ENCODE assay signal across 17 mouse cellular contexts in the genomic region with DNA sequence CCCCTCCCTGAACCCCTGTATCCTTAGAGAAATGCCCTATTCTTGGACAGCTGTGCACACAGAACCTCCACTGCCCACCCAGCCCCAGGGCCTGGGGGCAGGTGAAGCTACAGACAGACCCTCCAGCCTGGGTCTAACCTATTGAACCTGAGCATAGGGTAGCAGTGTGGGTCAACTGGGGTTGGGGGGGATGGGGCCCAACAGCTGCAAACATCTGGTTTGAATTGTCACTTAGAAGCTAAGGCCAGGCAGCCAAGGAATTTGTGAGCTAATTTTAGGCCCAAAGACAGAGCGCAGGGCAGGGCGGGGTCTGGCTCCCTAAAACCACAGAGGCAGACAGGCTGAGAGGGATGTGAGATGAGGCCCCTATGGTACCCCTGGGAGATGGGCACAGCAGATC. TPM values are rescaled to one million over a fixed set of nuclear protein-coding genes. Genes with fewer than 3 reads are reported as not detected.
A peak's percentile ranks its signal among the peaks of the same experiment; 100 is the strongest.
DNase-seq lines count a peak whose midpoint lies in the region; ATAC-seq and TF ChIP-seq lines count a peak whose summit lies in the region.
"Had no signal": no experiment of that assay in that cellular context is flagged by ENCODE, and none has a peak within 500 bp of the region (broad histone marks: within the 10 kb centered on the region; RNA-seq: fewer than 3 reads in every experiment).

No protein-coding gene starts in this region.

- no peaks in the 10 kb centered on the region for H3K27me3 ChIP-seq in embryonic facial prominence, embryonic 10.5 days (replicated peaks; ENCODE audit: low read depth, poor library complexity, severe bottlenecking)
- H3K27me3 ChIP-seq in limb, embryonic 14.5 days (ENCODE audit: control insufficient read depth, insufficient read depth, low read length), result no peaks in the 10 kb centered on the region

- H3K9me3 ChIP-seq in embryonic facial prominence, embryonic 10.5 days, result peaks cover 2% of the 10 kb centered on the region; the same call in 1 of the 2 replicates
- H3K9me3 ChIP-seq in limb, embryonic 14.5 days (ENCODE audit: control insufficient read depth, low read length), result peaks cover 9% of the 10 kb centered on the region

- ATAC-seq in limb, embryonic 14.5 days (ENCODE audit: low FRiP score, low read depth), result peak; percentile 39
- ATAC-seq: CD4-positive, CD25-positive, alpha-beta regulatory T cell, adult 4 months; inflammation-experienced regulatory T-cells, adult 6 months had no signal

- H3K9ac ChIP-seq in limb, embryonic 14.5 days (ENCODE audit: low read depth, low read length, severe bottlenecking), result no peak overlapping the region

- 46% methylated on average over 2 of the region's 2 CpGs for WGBS in embryonic facial prominence, embryonic 10.5 days
- 27% methylated on average over 2 of the region's 2 CpGs for WGBS in limb, embryonic 14.5 days

- H3K4me1 ChIP-seq in embryonic facial prominence, embryonic 10.5 days, result peaks cover 47% of the 10 kb centered on the region
- H3K4me1 ChIP-seq in limb, embryonic 14.5 days (ENCODE audit: control insufficient read depth, insufficient read depth, low read length), result peaks cover 30% of the 10 kb centered on the region

- no peaks in the 10 kb centered on the region for H3K36me3 ChIP-seq in embryonic facial prominence, embryonic 10.5 days (replicated peaks)
- no peaks in the 10 kb centered on the region for H3K36me3 ChIP-seq in limb, embryonic 14.5 days (ENCODE audit: control insufficient read depth, insufficient read depth, low read length)

- peak overlapping the region; percentile 33; the same call in 1 of the 2 replicates for H3K4me3 ChIP-seq in embryonic facial prominence, embryonic 10.5 days
- H3K4me3 ChIP-seq in limb, embryonic 14.5 days (replicated peaks; ENCODE audit: low read length), result no peak overlapping the region
- H3K4me3 ChIP-seq: erythroblast, embryonic 14.5 days; left cerebral cortex, adult 2 months had no signal

- intact Hi-C loops in heart, postnatal 10 days (cut with DNase I), result no loop called here

- H3K27ac ChIP-seq in embryonic facial prominence, embryonic 10.5 days (replicated peaks), result peak overlapping the region; percentile 84
- H3K27ac ChIP-seq in limb, embryonic 14.5 days (replicated peaks; ENCODE audit: low read depth, low read length), result 0 out of 2 replicates have a peak overlapping the region, but pooled peaks have one; percentile 13
- H3K27ac ChIP-seq: left cerebral cortex, adult 2 months had no signal

- peak; percentile 49 to 55 for DNase-seq in heart, postnatal 10 days
- DNase-seq in heart, adult 11 months, result no peak
- peak; percentile 81 for DNase-seq in 3T3-L1 (ENCODE audit: low read depth, low spot score)
- DNase-seq in embryonic facial prominence, embryonic 10.5 days (ENCODE audit: low spot score), result peak; percentile 80
- peak; percentile 73 for DNase-seq in limb, embryonic 14.5 days (ENCODE audit: low spot score)
- DNase-seq in layer of hippocampus, adult 18-20 months (ENCODE audit: low spot score in 2 of 2), result no peak
- no peak for DNase-seq in urinary bladder, postnatal 4 days (ENCODE audit: low spot score in 2 of 2)
- no peak for DNase-seq in adrenal gland, postnatal 4 days (ENCODE audit: low spot score in 2 of 2)
- DNase-seq: adrenal gland, postnatal 25 days; cerebellum, adult 11-12 months; gastrocnemius, postnatal 10 days; spleen, adult 18-20 months; thymus, postnatal 4 days had no signal

- H3K4me2 ChIP-seq in limb, embryonic 14.5 days (replicated peaks; ENCODE audit: low read depth, low read length, severe bottlenecking), result peak overlapping the region; percentile 8; the same call in 1 of the 2 replicates

- no peak for TF ChIP-seq POLR2A in limb, embryonic 14.5 days (IDR thresholded peaks at IDR 0.05; ENCODE audit: borderline replicate concordance, extremely low read depth, insufficient read depth, insufficient read length)

RNA-seq across cellular contexts. Expression of gene Tmem119, which starts 7.9 kb away (rescaled TPM):
- 10 to 100 TPM; 14.6 to 18.5 TPM for total RNA-seq in heart, postnatal 10 days (2021)
- polyA plus RNA-seq in embryonic facial prominence, embryonic 10.5 days (2016; fragmentation: Nextera tagmentation; extraction: Ambion mirVana), result 72.7 and 83.3 TPM in 2 replicates
- polyA plus RNA-seq in limb, embryonic 14.5 days (2012; rRNA removed), result 86.0 and 118 TPM in 2 replicates
- 107 and 117 TPM in 2 replicates for polyA plus RNA-seq in limb, embryonic 14.5 days (2014; fragmentation: Nextera tagmentation; extraction: Ambion mirVana)
- 10 to 100 TPM; 25.9 to 29.0 TPM for total RNA-seq in layer of hippocampus, adult 18-20 months (2021)
- 10 to 100 TPM; 24.5 to 25.2 TPM for total RNA-seq in adrenal gland, postnatal 4 days (2021)
- polyA plus RNA-seq: CD4-positive, CD25-positive, alpha-beta regulatory T cell, adult 4 months; inflammation-experienced regulatory T-cells, adult 6 months had no signal

RNA-seq across cellular contexts. Expression of gene Selplg, which starts 24.3 kb away (rescaled TPM):
- 1 to 10 TPM; 2.0 to 2.1 TPM for total RNA-seq in heart, postnatal 10 days (2021)
- 0.58 and 0.83 TPM in 2 replicates for polyA plus RNA-seq in embryonic facial prominence, embryonic 10.5 days (2016; fragmentation: Nextera tagmentation; extraction: Ambion mirVana)
- polyA plus RNA-seq in limb, embryonic 14.5 days (2012; rRNA removed), result 4.0 and 4.6 TPM in 2 replicates
- polyA plus RNA-seq in limb, embryonic 14.5 days (2014; fragmentation: Nextera tagmentation; extraction: Ambion mirVana), result 4.9 and 5.4 TPM in 2 replicates
- total RNA-seq in layer of hippocampus, adult 18-20 months (2021), result 10 to 100 TPM; 34.7 to 38.4 TPM
- 1 to 10 TPM; 3.2 to 4.3 TPM for total RNA-seq in adrenal gland, postnatal 4 days (2021)

RNA-seq across cellular contexts. Expression of gene Iscu, which starts 35.6 kb away (rescaled TPM):
- total RNA-seq in heart, postnatal 10 days (2021), result 100 to 1,000 TPM; 122 to 123 TPM
- 99.7 and 103 TPM in 2 replicates for polyA plus RNA-seq in embryonic facial prominence, embryonic 10.5 days (2016; fragmentation: Nextera tagmentation; extraction: Ambion mirVana)
- 80.8 and 85.4 TPM in 2 replicates for polyA plus RNA-seq in limb, embryonic 14.5 days (2012; rRNA removed)
- polyA plus RNA-seq in limb, embryonic 14.5 days (2014; fragmentation: Nextera tagmentation; extraction: Ambion mirVana), result 102 and 106 TPM in 2 replicates
- total RNA-seq in layer of hippocampus, adult 18-20 months (2021), result 100 to 1,000 TPM; 128 to 132 TPM
- total RNA-seq in adrenal gland, postnatal 4 days (2021), result 100 to 1,000 TPM; 417 to 454 TPM

RNA-seq across cellular contexts. Expression of gene Sart3, which starts 35.9 kb away (rescaled TPM):
- 10 to 100 TPM; 19.6 to 20.5 TPM for total RNA-seq in heart, postnatal 10 days (2021)
- polyA plus RNA-seq in embryonic facial prominence, embryonic 10.5 days (2016; fragmentation: Nextera tagmentation; extraction: Ambion mirVana), result 79.0 and 80.9 TPM in 2 replicates
- 56.8 and 57.3 TPM in 2 replicates for polyA plus RNA-seq in limb, embryonic 14.5 days (2012; rRNA removed)
- 41.7 and 45.8 TPM in 2 replicates for polyA plus RNA-seq in limb, embryonic 14.5 days (2014; fragmentation: Nextera tagmentation; extraction: Ambion mirVana)
- 10 to 100 TPM; 48.3 to 49.3 TPM for total RNA-seq in layer of hippocampus, adult 18-20 months (2021)
- total RNA-seq in adrenal gland, postnatal 4 days (2021), result 10 to 100 TPM; 48.2 to 53.9 TPM

Comparison
In these comparisons a context has a peak if more than half of its experiments do, and no peak if none do; other contexts are left out.
1. DNase-seq: peak in heart, postnatal 10 days (2 of 2), 3T3-L1 (single experiment), embryonic facial prominence, embryonic 10.5 days (single experiment) and limb, embryonic 14.5 days (single experiment); none in heart, adult 11 months (single experiment), layer of hippocampus, adult 18-20 months (0 of 2), urinary bladder, postnatal 4 days (0 of 2) and adrenal gland, postnatal 4 days (0 of 2).
2. RNA of gene Selplg, which starts 24.3 kb away (total RNA-seq): 34.7 to 38.4 TPM in layer of hippocampus, adult 18-20 months; 3.2 to 4.3 TPM in adrenal gland, postnatal 4 days and 2.0 to 2.1 TPM in heart, postnatal 10 days; every median in the first group is over 4 times any median in the second.